Mouse (Mus musculus): ENCODE data around the gene Gpr149. TPM values are rescaled to one million over a fixed set of nuclear protein-coding genes. Genes with fewer than 3 reads are reported as not detected.

The Gpr149 gene
- 0.80 TPM for polyA plus RNA-seq (2014; fragmentation: Illumina TruSeq; extraction: RNeasy Lipid Tissue Mini Kit (QIAGEN cat#74804))

GRCm38 (mm10) chr3:62604973-62605372 is at the start of gene Gpr149:
Gene Gpr149 (minus strand): TSS chr3:62605140.

GRCm38 (mm10) chr3:62506488-62507205 is 98.3 kb downstream of the Gpr149 start, which contains the start of gene Dhx36:
Gene Dhx36 (minus strand): TSS chr3:62507004.

Other genes starting within 250 kb of the Gpr149 start
- 125 TPM for gene Dhx36, start 98.1 kb downstream of the Gpr149 start, polyA plus RNA-seq (2014; fragmentation: Illumina TruSeq; extraction: RNeasy Lipid Tissue Mini Kit (QIAGEN cat#74804))

All from ovary, adult 10 weeks (tissue).